Mouse (Mus musculus) right cerebral cortex, postnatal 25 days (tissue): ENCODE measurements around the gene Nfatc2.
A peak's percentile ranks its signal among the peaks of the same experiment; 100 is the strongest.

Experiments used
- DNase-seq: peaks from one replicate; pipeline ENCODE4 v3.0.0; 2022

The Nfatc2 gene

GRCm38 (mm10) chr2:168479930-168480329 lies 121.5 kb downstream of the Nfatc2 start:
- peak; percentile 82 for DNase-seq

DNA sequence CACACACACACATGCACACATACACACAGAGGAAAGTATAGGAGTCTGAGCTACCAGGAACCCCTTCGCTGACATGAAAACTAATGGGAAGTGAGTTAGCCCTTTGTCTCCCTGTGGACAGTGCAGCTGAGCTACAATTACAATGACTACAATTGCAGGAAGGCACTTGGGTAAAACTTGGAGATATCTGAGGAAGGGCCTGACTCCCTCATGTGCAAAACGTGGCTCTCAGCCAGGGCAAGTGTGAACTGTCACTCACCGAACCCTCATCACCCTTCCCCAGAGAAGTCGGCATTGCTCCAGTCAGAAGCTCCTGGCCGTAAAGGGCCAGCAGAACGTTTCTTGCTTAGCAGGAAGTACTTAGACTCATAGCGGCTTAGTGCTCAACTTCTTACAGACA lies 123.0 kb downstream of the Nfatc2 start:
- DNase-seq: no peak

DNA sequence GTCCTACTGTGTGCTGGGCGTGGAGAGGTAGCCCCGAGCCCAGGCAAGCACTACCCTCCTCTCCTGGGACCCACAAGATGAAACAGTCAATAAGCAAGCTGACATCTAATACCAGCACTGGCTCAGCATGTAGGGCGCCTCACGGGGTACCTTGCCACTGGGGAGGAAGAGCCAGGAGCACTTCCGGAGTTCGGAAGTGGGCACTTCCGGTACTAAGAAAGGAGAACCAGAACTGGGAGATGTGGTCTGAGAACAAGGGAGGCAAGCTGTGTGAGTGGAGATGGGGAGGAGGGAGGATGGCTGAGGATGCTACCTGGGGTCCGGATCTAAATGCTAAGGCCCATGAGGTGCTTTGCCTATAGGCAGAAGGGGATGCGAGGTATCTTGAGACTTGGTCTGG lies 128.0 kb downstream of the Nfatc2 start:
- no peak for DNase-seq

GRCm38 (mm10) chr2:168472899-168473298 lies 128.6 kb downstream of the Nfatc2 start:
- peak; percentile 14 for DNase-seq

- DNase-seq: peak; percentile 62
Observed at GRCm38 (mm10) chr2:168469032-168469431, 132.4 kb downstream of the Nfatc2 start.

- DNase-seq: no peak
Observed at GRCm38 (mm10) chr2:168467166-168467565, 134.3 kb downstream of the Nfatc2 start.

- no peak for DNase-seq
Observed at GRCm38 (mm10) chr2:168466066-168466465, 135.4 kb downstream of the Nfatc2 start.

DNA sequence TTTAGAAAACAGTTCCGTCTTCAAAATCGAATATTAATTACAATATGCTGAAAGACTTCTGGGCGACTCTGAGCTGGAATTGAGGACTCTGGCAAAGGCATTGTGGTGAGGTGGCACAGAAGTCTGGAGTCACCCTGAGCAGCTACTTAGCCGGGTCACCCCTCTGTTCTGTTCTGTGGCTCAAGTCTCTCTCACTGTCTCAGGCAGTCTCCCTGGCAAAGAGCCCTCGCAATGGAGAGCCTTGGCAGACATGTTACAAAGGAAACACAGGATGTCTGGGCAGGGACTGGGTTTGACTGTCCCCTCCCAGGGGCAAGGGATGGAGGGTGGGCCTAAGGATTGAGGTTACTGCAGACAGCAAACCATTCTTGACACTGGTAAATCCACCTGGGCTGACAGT lies 135.8 kb downstream of the Nfatc2 start:
- DNase-seq: no peak

- DNase-seq: no peak
Observed at GRCm38 (mm10) chr2:168461865-168462264, 139.6 kb downstream of the Nfatc2 start.

- DNase-seq: no peak
Observed at GRCm38 (mm10) chr2:168459627-168460026, 141.8 kb downstream of the Nfatc2 start.

- no peak for DNase-seq
Observed at GRCm38 (mm10) chr2:168458583-168458982, 142.9 kb downstream of the Nfatc2 start.

- DNase-seq: no peak
Observed at GRCm38 (mm10) chr2:168451714-168452708, 149.4 kb downstream of the Nfatc2 start.

DNA sequence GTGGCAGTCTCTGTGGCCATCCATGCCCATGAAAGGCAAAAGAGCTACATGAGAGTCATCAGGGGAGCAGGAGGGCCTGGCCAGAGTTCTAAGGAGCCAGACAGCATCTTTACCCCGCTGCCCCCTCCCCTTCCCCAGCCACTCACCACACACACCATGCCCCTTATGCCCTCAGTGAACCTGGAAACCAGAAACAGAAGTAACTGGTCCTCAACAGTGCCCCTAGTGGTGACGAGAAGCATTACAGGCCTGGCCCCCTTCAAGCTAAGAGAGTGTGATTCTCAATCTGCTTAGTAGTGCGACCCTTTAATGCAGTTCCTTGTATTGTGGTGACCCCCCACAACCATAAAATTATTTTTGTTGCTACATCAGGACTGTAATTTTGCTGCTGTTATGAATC lies 150.5 kb downstream of the Nfatc2 start:
- DNase-seq: no peak

- no peak for DNase-seq
Observed at GRCm38 (mm10) chr2:168448054-168448453, 153.4 kb downstream of the Nfatc2 start.

GRCm38 (mm10) chr2:168447601-168448000 lies 153.9 kb downstream of the Nfatc2 start:
- no peak for DNase-seq

- DNase-seq: peak; percentile 65
Observed at GRCm38 (mm10) chr2:168445211-168445810, 156.1 kb downstream of the Nfatc2 start.

DNA sequence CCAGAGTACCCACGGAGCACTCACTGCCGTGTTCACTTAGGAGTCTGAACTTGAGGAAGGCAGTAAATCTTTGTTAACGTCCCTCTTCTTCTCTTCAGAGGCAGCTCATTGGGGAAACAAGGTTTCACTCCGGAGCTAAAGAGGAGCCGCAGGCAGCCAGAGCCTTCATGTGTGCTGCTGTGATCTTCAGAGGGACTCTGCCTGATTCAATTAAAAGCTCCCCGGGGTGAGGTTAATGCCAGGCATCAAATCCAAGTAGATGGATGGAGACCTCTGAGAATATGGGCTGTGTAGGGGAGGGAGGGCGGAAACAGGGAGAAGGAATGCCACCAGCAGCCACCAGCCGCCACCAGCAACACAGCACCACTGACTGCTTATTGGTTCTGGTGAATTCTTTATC lies 157.3 kb downstream of the Nfatc2 start:
- no peak for DNase-seq

- DNase-seq: no peak
Observed at GRCm38 (mm10) chr2:168441494-168441893, 160.0 kb downstream of the Nfatc2 start.

- peak; percentile 94 for DNase-seq
Observed at GRCm38 (mm10) chr2:168440918-168441328, 160.5 kb downstream of the Nfatc2 start.

DNA sequence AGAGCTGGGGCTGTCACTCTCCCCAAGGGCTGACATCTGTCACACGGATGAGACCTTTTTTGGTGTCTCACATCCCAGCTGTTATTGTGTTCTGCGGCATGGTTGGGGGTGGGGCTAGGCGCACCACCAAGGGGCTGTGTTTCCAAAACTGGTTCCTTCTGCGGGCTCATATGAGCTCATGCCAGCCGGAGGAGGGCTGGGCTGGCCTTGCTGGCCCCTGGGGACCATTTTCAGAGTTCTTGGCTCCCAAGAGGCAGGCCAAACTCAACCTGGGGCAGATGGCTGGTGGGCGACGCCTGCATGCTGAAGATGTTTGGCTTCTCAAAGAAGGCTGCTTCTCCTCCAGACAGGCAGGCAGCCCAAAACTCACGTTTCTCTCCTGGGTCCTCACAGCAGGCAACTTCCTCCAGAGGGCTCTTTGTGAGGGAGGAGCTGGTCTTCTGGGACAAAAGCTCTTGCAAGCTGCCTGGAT lies 162.4 kb downstream of the Nfatc2 start:
- DNase-seq: peak; percentile 75

DNA sequence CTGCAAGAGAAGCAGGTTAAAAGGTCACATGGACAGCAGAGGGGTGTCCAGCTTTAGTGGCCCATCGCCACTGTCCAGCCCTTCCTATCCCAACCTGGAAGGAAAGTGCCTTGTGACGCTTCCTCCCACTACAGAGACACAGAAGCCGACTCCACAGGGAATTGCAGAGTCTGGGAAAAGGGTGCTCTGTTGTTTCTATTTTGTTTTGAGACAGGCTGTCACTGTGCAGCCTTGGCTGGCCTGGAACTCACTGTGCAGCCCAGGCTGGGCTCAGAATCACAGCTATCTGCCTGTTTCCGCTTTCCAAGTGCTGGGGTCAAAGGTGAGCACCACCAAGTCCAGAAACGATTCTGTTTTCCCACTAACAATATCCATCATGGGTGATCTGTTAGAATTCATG lies 167.3 kb downstream of the Nfatc2 start:
- no peak for DNase-seq

- no peak for DNase-seq
Observed at GRCm38 (mm10) chr2:168433392-168433791, 168.1 kb downstream of the Nfatc2 start.

DNA sequence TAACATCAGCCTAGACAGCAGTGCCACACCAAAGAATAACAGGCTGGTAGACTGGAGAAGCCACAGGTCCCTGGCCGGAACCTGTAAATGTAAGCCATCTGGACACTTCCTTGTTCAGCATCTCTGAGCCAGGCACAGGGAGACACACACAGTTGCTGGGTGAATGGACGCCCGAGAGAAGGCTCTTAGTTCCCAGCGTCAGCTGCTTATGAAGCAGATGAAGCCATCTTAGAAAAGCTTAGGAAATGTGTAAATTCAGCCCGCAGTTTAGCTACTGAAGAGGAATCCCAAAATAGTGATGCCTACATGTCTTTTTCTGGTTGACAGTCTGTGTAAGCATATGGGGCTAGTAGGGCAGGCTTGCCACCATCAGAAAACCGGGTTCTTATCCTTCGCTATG lies 169.1 kb downstream of the Nfatc2 start:
- no peak for DNase-seq

DNA sequence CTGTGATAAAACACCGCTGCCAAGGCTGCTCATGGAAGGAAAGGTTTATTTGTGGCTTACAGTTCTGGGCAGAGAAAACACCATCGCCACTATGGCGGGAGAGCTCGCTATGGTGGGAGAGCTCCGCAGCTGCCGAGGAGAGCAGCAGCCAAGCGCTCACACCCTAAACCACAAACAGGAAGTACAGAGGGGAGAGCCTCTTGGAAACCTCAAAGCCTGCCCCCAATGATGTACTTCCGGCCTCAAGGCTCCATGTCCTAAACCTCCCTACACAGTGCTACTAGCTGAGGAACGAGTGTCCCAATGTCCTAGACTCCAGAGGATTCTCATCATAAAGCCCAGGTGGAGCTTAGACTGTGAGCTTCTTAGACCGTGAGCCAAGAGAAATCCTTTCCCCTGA lies 171.9 kb downstream of the Nfatc2 start:
- no peak for DNase-seq
